15 mouse cellular contexts compared by ENCODE assay signal in the genomic region with DNA sequence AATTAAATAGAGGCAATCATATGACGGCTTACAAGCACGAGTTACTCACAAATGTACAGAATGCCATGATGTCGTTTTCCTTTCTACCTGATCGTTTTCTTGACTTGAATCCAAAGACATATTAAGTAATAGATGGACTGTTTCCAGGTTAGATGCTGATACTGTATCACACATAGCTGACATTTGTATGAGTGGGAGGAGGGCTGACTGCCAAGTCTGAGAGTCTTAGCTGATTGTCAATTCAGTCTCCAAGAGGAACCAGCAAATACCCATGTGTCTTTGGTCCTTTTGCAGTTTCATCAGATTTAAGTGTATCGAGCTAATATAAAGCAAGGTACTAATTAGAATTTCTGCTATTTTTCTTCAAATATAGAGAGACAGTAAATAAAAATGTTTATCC.
DNase-seq lines count a peak whose midpoint lies in the region; ATAC-seq and TF ChIP-seq lines count a peak whose summit lies in the region.
"Had no signal": no experiment of that assay in that cellular context is flagged by ENCODE, and none has a peak within 500 bp of the region (broad histone marks: within the 10 kb centered on the region; RNA-seq: fewer than 3 reads in every experiment).

No protein-coding gene starts in this region.

- 68% methylated on average over 5 of the region's 5 CpGs for WGBS in hindbrain, postnatal 0 days
- WGBS in hindbrain, embryonic 16.5 days: 76% methylated on average over 5 of the region's 5 CpGs

- no peak for TF ChIP-seq CTCF in hindbrain, postnatal 0 days (IDR thresholded peaks at IDR 0.05; ENCODE audit: low read depth)

- H3K4me1 ChIP-seq in hindbrain, postnatal 0 days (ENCODE audit: insufficient read depth, low read length): no peaks in the 10 kb centered on the region
- no peaks in the 10 kb centered on the region for H3K4me1 ChIP-seq in hindbrain, embryonic 16.5 days (ENCODE audit: control insufficient read depth, insufficient read depth, low read depth, low read length)
- H3K4me1 ChIP-seq: hindbrain, embryonic 13.5 days; limb, embryonic 15.5 days; megakaryocyte, embryonic 14.5 days; neural tube, embryonic 12.5 days had no signal

- no peak overlapping the region for H3K4me2 ChIP-seq in hindbrain, postnatal 0 days (ENCODE audit: low read depth, low read length)
- no peak overlapping the region for H3K4me2 ChIP-seq in hindbrain, embryonic 16.5 days (ENCODE audit: low read length)
- H3K4me2 ChIP-seq: hindbrain, embryonic 13.5 days; limb, embryonic 15.5 days; neural tube, embryonic 12.5 days had no signal

- ATAC-seq in hindbrain, postnatal 0 days: no peak
- no peak for ATAC-seq in hindbrain, embryonic 16.5 days

- H3K27ac ChIP-seq in hindbrain, postnatal 0 days: no peak overlapping the region
- no peak overlapping the region for H3K27ac ChIP-seq in hindbrain, embryonic 16.5 days (ENCODE audit: low read depth, low read length)
- H3K27ac ChIP-seq: hindbrain, embryonic 13.5 days; kidney, postnatal 0 days; limb, embryonic 15.5 days; neural tube, embryonic 12.5 days had no signal

- no peaks in the 10 kb centered on the region for H3K9me3 ChIP-seq in hindbrain, postnatal 0 days (ENCODE audit: low read length)
- no peaks in the 10 kb centered on the region for H3K9me3 ChIP-seq in hindbrain, embryonic 16.5 days (ENCODE audit: control insufficient read depth, low read length)
- H3K9me3 ChIP-seq: hindbrain, embryonic 13.5 days; limb, embryonic 15.5 days; megakaryocyte, embryonic 14.5 days; neural tube, embryonic 12.5 days had no signal

- no peaks in the 10 kb centered on the region for H3K36me3 ChIP-seq in hindbrain, postnatal 0 days (ENCODE audit: insufficient read depth, low read length)
- no peaks in the 10 kb centered on the region for H3K36me3 ChIP-seq in hindbrain, embryonic 16.5 days (ENCODE audit: control insufficient read depth, insufficient read depth, low read length)
- H3K36me3 ChIP-seq: hindbrain, embryonic 13.5 days; limb, embryonic 15.5 days; neural tube, embryonic 12.5 days had no signal

- no peaks in the 10 kb centered on the region for H3K27me3 ChIP-seq in hindbrain, postnatal 0 days (ENCODE audit: insufficient read depth, low read length)
- H3K27me3 ChIP-seq in hindbrain, embryonic 16.5 days (replicated peaks; ENCODE audit: control insufficient read depth, insufficient read depth, low read length): no peaks in the 10 kb centered on the region
- H3K27me3 ChIP-seq: hindbrain, embryonic 13.5 days; limb, embryonic 15.5 days; megakaryocyte, embryonic 14.5 days; neural tube, embryonic 12.5 days had no signal

- DNase-seq in hindbrain, postnatal 0 days (ENCODE audit: low spot score): peak; percentile 17
- DNase-seq in cerebellum, postnatal 10 days: peak; percentile 79 to 84
- peak; percentile 58 to 67 for DNase-seq in layer of hippocampus, adult 8-10 months (ENCODE audit: low spot score in 2 of 2)
- DNase-seq in right cerebral cortex, postnatal 14 days: peak; percentile 25
- no peak for DNase-seq in adrenal gland, postnatal 10 days
- DNase-seq in c-Kit-positive CD71-positive TER-119-positive erythroid progenitor cells, embryonic 14.5 days (ENCODE audit: low spot score): no peak
- DNase-seq: adrenal gland, adult 8-10 months; gastrocnemius, postnatal 14 days; thymus, postnatal 36 days had no signal

- H3K9ac ChIP-seq in hindbrain, postnatal 0 days (replicated peaks; ENCODE audit: low read length): no peak overlapping the region
- H3K9ac ChIP-seq in hindbrain, embryonic 16.5 days (ENCODE audit: low read depth, low read length): no peak overlapping the region
- H3K9ac ChIP-seq: hindbrain, embryonic 13.5 days; limb, embryonic 15.5 days; neural tube, embryonic 12.5 days had no signal

- no peak overlapping the region for H3K4me3 ChIP-seq in hindbrain, postnatal 0 days (ENCODE audit: low read length)
- no peak overlapping the region for H3K4me3 ChIP-seq in hindbrain, embryonic 16.5 days (ENCODE audit: low read length)
- H3K4me3 ChIP-seq: hindbrain, embryonic 13.5 days; limb, embryonic 15.5 days; megakaryocyte, embryonic 14.5 days; neural tube, embryonic 12.5 days had no signal

Comparison
In these comparisons a context has a peak if more than half of its experiments do, and no peak if none do; other contexts are left out.
1. DNase-seq: peak in hindbrain, postnatal 0 days (single experiment), cerebellum, postnatal 10 days (2 of 2), layer of hippocampus, adult 8-10 months (2 of 2) and right cerebral cortex, postnatal 14 days (single experiment); none in adrenal gland, postnatal 10 days (single experiment) and c-Kit-positive CD71-positive TER-119-positive erythroid progenitor cells, embryonic 14.5 days (single experiment).